Mouse (Mus musculus) mesoderm, embryonic 11.5 days (tissue): Measurements from ENCODE around the gene Nfkb1.

Experiments
- DNase-seq: peaks from one replicate; pipeline ENCODE4 v3.0.0-alpha.2; 2012; ENCODE audit warnings: low read depth, low spot score

Nfkb1 gene

DNA sequence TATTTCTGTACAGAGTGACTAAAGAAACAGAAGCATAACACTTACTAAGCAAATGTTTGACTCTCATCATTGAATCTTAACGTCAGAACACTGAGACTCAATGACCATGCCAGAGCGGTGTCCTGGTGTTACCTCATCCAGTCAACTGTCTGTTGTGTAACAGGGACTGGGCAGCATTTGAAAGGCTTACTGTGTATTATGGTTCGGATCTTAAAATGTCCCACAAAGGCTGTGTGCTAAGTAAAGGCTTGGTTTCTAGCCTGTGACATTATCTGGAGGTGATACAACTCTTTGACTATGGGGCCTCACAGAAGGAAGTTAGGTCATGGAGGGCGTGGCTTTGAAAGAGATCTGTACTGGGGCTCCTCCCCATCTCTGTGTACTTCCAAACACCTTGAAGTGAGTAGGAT is 104.9 kb downstream of the Nfkb1 start:
- DNase-seq = no peak

DNA sequence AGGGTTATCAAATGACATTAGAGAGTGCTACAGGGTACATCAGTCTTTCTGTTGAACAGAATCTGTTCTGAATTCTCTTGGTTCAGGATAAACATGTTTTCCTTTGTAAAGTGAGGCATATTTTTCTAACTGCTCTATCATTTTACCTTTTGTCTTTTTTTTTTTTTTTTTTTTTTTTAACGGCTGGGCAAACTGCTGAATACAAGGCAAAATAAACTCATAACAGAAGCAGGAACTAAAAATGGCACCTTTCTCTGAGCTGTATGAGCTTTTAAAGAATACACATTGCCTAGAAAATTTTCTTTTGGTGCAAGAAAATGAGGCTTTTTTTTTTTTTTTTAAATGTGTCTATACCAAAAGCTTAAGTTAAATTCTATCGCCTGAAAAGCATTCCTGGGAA is 105.3 kb downstream of the Nfkb1 start:
- DNase-seq = no peak

DNA sequence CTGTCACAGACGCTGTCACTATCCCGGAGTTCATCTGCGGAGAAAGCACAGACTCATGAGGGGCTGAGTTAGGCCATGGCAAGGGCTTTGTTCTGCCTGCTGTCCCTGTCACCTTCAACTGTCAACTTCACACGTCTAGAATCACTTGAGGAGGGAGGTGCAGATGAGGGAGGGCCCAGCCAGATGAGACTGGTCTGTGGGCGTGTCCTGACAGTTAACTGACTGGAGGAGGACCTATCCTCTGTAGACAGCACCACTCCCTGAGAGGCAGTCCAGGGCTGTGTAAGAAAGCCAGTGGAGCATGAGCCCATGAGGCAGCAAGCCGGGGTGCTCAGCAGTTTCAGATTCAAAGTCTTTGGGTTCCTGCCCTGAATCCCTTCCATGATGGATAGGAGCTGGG is 105.9 kb downstream of the Nfkb1 start:
- no peak for DNase-seq

DNA sequence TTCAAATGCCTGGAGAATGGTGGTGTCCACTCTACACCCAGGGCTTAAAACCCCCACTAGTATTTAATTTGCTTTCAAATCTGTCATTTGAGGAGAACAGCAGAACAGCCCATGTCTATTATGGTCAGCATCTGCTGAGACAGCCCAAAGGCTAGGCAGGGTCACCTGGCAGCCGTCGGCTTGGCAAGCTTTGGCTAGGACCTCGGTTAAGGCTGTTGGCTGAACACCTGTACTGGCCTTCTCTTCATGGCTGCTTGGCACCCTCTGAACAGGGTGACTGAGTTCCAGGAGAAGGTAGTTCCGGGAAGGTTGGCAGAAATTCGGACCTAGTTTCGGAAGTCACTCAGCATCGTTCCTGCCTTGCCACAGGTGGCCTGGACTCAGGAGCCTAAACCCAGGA is 109.1 kb downstream of the Nfkb1 start:
- no peak for DNase-seq

DNA sequence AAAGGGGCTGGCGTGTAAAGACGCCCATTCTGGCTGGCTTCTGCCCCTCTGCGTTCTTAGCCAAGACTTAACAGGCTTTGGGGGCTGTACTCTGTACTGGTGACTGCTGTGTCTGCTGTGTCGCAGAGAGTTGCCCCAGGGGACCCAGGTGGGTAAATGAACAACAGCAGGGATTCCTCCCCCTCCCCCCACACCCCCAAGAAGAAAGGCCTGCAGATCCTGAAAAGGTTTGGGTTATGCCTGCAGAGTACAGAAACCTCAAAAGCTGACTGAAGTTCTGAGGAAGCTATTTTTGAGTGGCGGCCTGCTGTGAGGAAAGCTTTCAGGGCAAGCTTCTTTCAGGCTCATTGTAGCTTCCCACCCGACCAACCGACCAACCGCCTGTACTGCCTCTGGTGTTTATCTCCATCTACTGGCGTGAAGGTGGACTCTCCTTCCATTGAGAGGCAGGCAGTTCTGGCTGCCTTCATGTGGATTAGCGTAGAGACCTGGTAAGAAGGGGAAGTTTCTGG is 109.7 kb downstream of the Nfkb1 start:
- DNase-seq = peak; percentile 54

DNA sequence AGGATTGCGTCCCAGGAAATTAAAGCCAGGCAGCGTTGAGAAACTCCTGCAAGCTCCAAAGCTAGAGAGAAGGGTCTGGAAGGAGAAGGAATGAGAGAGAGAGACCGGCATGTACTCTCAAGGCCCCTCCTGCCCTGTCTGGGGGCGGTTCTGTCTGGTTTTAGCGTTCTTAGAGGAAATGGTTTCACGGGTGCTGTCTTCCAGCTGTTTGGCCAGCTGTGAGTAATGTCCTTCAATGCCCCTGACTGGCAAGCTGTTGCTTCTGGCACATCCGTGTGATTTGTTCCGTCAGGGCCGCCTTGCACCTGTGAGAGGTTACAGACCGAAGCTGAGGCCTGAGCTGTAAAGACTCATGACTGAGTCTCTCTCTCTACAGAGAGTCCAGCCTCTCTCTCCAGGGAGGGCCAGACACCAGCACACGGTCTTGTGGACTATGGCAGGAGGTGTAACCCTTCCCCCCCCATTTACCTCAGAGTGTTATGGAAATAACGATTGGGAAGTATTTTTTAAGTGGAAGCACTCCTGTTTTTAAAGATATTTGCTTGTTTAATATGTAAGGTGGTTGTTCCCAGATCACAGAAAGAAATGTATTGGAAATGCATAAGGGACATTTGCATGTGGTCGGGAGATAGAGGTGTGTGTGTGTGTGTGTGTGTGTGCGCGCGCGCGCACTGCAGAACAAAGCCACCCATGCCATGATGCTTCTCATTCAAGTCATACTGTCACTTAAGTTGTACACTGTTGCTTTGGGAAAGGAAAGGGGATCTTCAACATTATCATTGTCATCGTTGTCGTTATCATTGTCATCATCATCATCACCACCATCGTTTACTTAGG is 110.7 kb downstream of the Nfkb1 start:
- peak; percentile 38 for DNase-seq

DNA sequence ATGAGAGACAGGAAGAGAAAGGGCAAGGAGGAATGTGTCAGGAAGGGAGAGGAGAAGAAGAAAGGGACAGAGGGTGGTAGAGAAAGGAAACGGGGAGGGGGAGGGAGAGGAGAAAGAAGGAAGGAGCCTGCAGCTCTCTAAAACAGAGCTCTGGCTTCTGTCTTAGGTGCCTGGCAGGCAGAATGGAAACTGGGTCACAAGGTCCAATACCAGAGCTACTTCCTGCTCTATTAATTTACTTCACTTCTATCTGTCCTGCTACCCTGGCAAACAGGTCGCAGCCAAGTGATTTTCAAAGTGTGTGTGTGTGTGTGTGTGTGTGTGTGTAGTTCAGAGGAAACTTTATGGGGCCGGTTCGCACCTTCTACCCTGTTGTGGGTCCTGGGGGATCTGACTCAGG is 112.2 kb downstream of the Nfkb1 start:
- no peak for DNase-seq

DNA sequence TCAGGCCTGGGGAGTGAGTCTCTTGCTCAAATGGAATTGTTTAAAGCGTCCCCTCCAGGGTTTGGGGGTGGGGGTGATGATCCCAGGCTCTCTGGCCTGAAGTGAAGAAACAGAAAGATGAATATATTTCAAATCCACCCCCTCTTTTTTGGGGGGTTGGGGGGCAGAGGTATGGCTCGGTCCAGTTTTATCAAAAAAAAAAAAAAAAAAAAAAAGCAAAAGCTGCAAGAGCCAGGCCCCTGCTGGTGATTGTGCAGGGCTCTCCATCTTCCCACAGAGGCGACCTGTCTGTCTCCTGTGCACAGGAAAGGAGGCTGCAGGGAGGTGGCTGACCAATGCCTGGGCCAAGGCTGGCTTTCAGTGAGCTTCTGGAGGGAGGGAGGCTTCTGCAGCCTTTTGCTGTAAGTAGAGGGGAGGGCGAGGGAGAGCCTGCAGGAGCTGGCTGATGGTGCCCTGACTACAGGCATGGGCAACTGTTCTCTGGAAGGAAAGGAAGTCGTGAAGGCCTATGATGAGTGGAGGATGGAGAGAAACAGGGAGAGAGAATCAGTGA is 112.7 kb downstream of the Nfkb1 start:
- DNase-seq = no peak

DNA sequence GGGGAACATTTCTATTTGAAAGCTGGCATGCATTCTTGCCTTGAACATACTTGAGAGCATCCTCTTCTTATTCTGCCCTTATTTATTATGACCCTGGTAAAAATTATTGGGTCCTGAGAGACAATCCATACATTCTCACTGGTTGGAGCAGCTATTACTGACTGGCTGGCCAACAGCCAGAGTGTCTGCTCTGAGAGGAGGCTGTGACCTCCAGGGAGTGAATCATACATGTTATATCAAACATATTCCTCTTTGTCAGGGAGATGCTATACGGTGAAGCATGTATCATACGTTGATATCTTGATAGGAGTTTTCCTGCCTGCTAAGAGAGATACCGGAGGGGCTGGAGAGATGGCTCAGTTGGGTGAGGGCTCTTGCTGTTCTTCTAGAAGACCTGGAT is 116.2 kb downstream of the Nfkb1 start:
- DNase-seq = no peak

DNA sequence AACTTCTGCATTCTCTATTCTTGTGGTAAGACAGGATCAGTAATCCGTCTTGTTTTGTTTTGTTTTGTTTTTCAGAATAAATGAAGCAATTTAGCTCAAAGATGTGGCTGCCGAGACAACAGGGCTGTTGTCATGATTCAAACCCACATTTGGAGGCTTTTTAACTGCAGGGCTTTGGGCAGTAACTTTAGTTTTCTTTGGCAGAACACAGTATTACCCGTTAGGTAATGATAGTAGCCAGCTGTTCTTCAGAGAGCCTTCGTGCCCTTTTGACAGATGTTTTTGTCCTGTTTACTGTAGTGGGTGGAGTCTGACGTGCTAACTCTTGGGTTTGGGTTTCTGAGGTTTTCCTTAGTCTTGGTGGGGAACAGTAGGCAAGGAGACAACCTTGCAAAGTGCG is 118.3 kb downstream of the Nfkb1 start:
- no peak for DNase-seq

DNA sequence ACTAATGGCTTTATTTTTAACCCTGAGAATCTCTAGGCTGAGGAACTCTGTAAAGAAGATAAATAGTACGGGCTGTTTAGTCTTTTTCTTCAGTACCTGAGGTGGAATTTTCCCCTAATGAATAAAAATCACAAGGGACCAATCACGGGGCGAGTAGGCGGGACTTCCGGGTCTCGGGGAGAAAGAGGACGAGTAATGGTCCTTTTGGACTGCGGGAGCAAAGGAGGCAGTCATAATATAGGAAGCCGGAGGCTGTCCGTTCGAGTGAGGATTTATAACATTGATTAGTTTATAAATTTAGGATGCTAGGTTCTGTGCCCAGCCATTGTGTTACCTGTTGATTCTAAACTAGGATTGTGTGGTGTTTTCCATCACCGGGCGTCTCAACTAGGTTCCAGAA is 119.8 kb downstream of the Nfkb1 start:
- no peak for DNase-seq

DNA sequence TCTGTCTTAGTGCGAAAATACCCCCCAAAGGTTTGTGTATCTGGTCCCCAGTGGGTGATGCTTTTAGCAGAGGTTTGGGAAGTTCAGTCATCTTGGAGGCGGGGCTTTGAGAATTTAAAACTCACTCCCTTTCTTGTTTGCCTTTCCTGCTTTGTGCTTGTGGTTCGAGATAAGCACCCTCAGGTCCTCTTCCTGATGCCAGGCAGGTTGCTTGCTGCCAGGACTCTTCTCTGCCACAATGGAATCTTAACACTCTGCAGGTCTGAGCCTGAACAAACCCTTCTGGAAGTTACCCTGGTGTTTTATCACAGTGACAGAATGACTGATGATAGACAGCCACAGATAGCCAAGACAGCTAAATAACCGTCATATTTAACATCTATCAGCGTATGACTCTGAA is 122.7 kb downstream of the Nfkb1 start:
- no peak for DNase-seq

DNA sequence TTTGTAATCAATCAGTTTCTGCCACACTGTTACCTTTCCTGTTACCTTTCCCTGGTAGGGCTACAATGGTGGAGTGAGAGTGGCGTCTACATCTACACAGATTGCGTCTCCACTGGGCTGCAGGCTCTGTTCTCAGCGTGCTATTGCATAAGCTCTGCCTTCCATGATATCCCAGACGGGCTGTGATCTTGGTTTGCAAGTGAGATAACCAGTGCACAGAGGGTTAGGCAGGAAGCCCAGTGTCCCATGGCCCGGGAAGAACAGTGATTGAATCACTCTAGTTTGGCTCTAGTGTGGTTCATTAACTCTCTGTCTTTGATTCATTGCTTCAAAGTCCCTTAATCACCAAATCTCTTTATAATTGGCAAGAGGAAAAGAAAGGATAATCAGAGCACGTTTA is 123.5 kb downstream of the Nfkb1 start:
- DNase-seq = no peak

DNA sequence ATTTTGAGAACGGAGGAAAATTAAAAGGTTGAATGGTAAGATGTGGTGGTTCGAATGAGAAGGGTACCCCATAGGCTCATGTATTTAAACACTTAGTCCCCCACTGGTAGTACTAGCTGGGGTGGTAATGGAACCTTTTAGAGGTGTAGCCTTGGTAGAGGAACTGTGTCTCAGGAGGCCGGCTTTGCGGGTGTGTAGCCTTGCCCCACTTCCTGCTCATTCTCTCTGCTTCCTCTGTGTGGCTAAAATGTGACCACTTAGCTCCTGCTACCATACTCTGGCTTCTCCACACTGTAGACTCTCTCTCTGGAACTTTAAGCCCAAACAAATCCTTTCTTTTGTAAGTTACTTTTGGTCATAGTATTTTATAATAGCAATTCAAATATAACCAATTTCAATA is 126.0 kb downstream of the Nfkb1 start:
- no peak for DNase-seq

DNA sequence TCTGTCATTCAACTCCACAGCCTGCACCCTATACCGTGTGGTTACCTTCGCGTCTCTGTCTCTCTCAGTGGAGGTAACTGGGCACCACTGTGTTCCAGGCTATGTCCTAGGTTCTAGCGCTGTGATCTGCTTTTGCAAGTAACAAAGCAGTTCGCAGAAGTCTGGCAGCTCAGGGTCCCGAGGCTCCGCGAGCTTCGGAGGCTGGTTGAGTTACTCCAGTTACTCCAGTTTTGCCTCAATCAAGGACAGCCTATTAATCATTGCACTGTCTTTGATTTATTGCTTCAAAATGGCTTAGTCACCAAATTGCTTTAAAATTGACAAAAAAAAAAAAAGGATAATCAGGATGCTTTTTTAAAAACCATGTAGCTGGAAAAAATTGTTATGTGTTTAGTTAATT is 126.6 kb downstream of the Nfkb1 start:
- DNase-seq = no peak

DNA sequence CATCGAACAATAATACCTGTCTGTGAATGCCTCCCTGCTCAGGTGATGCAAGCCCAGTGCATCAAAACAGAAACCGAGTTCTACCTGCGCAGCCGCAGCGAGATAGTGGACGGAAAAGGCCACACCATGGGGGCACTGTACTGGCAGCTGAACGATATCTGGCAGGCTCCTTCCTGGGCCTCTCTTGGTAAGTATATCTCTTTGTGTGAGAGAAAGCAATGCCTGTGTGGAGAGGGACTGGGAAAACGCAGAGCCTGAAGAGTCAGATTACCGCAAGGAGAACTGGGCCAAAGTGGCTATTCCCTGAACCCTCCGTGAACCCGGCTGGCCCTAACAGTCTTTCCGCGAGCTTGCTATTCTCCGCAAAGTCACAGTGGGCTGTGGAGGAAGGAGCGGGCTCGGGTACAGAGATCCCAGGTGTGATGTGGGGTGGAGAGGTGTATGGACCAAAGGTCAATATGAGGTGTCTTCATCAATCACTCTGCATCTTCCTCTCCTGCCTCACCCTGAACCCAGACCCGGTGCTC is 128.1 kb downstream of the Nfkb1 start:
- no peak for DNase-seq

DNA sequence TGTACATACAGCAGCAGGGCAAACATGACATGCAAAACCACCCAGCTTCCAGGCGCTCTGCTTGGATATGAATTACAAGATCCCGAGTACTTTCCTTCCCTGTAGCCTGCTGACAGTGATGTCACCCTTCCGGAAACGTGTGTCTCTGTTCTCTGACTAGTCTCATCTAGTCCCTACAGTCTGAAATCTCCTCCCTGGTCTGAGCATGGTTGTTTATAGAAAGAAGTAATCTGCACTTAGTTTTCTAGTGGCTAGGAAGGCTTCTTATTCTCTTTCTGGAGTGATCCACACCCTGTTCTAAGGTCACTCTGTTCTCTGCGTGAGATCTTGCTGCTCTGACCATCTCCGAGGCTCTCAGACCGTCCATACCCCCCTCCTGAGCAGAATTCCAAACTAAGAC is 129.3 kb downstream of the Nfkb1 start:
- DNase-seq = no peak

DNA sequence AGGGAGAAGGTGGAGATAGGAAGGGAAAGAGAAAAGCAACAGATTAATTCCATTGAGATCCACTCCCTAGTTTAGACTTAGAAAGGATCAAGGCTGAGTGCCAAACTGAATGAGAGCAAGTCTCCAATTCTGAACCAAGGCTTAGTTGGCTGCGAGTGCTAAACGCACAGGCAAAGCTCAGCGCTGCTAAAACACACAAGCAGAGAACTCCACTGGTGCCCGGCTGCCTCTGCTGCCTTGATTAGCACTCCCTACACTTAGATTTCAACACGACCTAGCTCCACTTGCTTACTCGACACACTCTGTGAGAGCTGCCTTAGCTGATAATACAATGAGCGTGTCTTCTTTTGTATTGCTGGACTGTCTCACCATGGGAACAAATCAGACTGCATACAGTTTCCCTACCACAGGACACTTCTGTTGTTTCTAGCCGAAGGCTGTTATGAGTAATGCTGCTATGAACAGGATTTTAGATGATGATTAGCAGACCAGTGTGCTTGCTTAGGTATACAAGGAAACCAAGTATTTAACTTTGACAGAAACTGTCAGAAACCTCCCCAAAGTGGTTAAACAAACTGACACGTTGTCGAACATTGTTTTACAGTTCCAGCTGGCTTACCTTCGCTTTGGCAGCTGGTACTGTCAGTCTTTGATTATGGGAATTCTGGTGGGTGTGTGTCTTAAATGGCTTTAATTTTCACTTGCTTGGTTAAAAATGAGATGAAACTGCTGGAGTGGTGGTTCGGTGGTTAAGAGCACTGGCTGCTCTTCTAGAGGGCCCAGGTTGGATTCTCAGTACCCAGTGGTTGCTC is 134.3 kb downstream of the Nfkb1 start:
- DNase-seq = no peak

DNA sequence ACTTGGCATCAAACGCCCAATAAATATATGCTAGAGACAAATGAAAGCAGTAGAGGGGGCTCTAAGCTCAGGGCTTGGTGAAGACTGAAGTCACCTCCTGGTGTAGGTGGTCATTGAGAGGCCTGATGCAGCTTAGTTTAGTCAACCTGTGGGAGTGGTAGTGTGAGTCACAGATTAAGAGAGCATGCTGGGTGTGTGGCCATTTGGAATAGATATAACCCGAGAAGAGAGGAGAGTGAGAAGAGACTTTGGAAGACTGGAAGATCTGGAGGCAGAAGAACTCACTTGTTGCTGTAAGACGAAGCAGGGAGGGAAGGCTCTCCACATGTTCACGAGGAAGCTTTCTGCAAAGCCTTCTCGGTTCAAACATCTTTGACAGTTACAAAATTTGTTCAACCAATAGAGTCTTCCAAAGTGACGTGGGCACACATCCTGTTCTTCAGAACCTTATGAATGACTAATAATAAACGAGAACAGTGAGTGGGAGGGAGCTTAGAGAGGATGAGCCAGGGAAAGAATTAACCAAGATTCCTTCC is 135.2 kb downstream of the Nfkb1 start:
- DNase-seq = no peak

DNA sequence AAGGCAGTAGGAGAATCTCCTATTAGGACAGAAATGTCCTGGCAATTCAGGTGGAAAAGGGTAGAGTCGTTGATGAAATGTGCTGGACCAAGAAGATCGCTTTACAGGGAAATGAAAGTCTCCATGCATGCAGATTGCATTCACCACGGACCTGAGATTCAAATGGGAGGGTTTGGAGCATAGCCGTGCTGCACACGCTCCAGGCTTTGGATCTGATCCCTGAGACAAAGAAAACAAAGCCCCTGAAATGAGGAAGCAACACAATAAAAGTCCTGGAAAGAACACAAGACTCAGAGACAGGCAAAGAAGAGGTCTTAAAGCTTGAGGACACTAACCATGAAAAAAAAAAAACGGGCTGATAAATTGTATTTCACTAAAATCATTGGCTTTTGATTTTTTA is 136.2 kb downstream of the Nfkb1 start:
- no peak for DNase-seq

DNA sequence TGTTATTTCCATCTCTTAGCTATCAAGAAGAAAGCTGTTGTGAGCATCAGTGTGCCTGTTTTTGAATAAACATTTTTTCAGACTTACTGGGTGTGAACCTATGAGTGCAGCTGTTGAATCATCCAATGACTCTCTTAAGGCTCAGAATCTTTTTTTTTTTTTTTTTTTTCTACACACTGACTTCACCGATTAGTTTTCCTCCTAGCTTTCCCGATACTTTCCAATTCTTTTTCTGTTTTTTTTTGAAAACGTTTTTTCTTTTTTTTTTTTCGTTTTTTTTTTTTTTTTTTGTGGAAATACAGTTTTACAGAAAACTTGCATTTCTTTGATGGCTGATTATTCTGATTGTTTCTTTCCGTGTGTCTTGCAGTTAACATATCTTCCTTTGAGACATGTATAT is 138.5 kb downstream of the Nfkb1 start:
- no peak for DNase-seq

DNA sequence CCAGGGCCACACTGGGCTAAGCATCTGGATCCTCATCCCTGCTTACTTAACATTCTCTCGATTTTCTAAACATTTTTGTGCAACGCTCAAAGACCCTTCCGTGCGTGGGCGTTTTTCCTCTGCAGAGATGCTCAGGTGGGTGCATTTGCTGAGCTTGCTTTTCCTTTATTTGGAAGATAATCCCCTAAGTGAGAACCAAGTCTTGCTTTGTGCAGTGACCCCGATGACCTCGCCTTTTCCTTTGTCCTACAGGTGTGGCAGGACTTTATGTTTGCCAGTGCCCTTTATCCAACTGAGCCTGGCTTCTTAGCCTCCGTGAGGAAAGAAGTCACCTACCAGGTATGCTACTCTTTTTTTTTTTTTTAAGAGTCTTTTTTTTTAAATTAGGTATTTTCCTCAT is 144.0 kb downstream of the Nfkb1 start:
- DNase-seq = no peak
